Mouse (Mus musculus) testis, adult 2 months (tissue): ENCODE data around the gene Ggt6. TPM values are rescaled to one million over a fixed set of nuclear protein-coding genes. Genes with fewer than 3 reads are reported as not detected.

Experiments
- H3K27ac ChIP-seq: fragments of 200-500 bp; 2 replicates; pipeline ENCODE4 v1.5.1; 2012; ENCODE audit warnings: low read depth, low read length; ENCODE audit not compliant: control insufficient read depth, insufficient read depth
- H3K27me3 ChIP-seq: fragments of 200-500 bp; 2 replicates; pipeline ENCODE4 v1.6.1; 2012; ENCODE audit warnings: mild to moderate bottlenecking, low read length, moderate library complexity; ENCODE audit not compliant: control insufficient read depth, insufficient read depth
- H3K36me3 ChIP-seq: fragments of 200-500 bp; 2 replicates; pipeline ENCODE4 v1.6.1; 2012; ENCODE audit warnings: mild to moderate bottlenecking, low read length; ENCODE audit not compliant: control insufficient read depth, insufficient read depth
- H3K4me1 ChIP-seq: fragments of 200-500 bp; 2 replicates; pipeline ENCODE4 v1.6.1; 2012; ENCODE audit warnings: low read length; ENCODE audit not compliant: control insufficient read depth, insufficient read depth
- H3K4me3 ChIP-seq: fragments of 200-500 bp; 2 replicates; pipeline ENCODE4 v1.5.1; 2012; ENCODE audit warnings: low read depth, mild to moderate bottlenecking, low read length, moderate library complexity, mixed read lengths; ENCODE audit not compliant: control insufficient read depth
- CTCF ChIP-seq: fragments of 200-500 bp; IDR thresholded peaks from 2 replicates; pipeline ENCODE4 v1.5.1; 2012; ENCODE audit warnings: low read depth, mild to moderate bottlenecking, inconsistent platforms, low read length, moderate library complexity; ENCODE audit not compliant: control insufficient read depth, insufficient read depth, insufficient replicate concordance
- POLR2A ChIP-seq: fragments of 200-500 bp; IDR thresholded peaks from 2 replicates; pipeline ENCODE4 v1.6.1; 2012; ENCODE audit warnings: low read depth, mild to moderate bottlenecking, inconsistent platforms, low read length, moderate library complexity; ENCODE audit not compliant: control insufficient read depth
- polyA plus RNA-seq: library from polyadenylated mRNA; depleted of rRNA; stranded (reverse); fragments of >200 nt; gene quantifications from 2 replicates; pipeline ENCODE4 v1.2.3, GENCODE M21; 2012

Gene Ggt6
- polyA plus RNA-seq, 1 experiment, result 0.10 TPM

DNA sequence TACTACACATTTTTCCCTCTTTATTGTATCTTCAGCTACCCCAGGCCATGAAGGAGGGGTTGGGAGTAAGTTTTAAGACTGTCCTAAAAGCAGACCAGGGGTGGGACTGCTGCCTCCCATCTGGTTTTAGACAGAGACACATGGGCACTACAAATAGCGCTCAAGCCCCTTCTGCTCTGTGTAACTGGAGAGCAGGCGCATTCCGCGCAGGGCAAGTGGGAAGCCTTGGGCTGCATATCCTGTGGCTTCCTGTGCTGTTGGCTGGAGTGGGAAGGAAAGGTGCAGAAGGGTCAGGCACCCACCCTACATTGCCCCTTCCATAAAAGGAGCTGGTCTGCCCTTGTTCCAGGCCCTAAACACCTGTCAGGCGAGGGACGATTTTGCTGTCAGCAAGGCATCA lies 39.7 kb upstream of the Ggt6 start:
- Histone ChIP-seq H3K36me3 (no peaks in the 10 kb centered on the region), H3K4me1 (peaks cover 2% of the 10 kb centered on the region; the same call in 1 of the 2 replicates), H3K27ac (no peak overlapping the region), H3K4me3 (no peak overlapping the region), H3K27me3 (no peaks in the 10 kb centered on the region)
- no peak for TF ChIP-seq CTCF
- TF ChIP-seq POLR2A, result no peak

DNA sequence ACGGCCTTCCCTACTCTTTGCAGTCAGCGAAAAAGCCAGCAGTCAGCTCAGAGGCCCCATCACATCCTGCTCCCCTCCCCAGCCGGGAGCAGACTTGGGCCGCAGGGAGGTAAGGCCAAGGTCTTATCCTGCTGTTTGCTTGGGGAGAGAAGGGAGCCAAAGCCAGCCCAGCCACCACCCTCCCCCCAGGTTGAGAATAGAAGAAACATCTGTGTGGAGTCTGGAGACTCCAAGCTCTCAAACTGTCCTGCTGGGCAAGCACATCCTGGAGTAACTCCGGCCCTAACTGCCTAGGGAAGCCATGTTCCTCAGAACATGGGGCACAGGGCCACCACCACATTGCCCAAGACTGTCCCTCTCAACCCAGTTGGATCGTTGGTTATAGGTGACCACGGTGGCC lies 38.7 kb upstream of the Ggt6 start:
- Histone ChIP-seq H3K4me3 (no peak overlapping the region), H3K36me3 (no peaks in the 10 kb centered on the region), H3K27me3 (no peaks in the 10 kb centered on the region), H3K4me1 (peaks cover 2% of the 10 kb centered on the region; the same call in 1 of the 2 replicates), H3K27ac (no peak overlapping the region)
- TF ChIP-seq CTCF, result no peak
- no peak for TF ChIP-seq POLR2A

DNA sequence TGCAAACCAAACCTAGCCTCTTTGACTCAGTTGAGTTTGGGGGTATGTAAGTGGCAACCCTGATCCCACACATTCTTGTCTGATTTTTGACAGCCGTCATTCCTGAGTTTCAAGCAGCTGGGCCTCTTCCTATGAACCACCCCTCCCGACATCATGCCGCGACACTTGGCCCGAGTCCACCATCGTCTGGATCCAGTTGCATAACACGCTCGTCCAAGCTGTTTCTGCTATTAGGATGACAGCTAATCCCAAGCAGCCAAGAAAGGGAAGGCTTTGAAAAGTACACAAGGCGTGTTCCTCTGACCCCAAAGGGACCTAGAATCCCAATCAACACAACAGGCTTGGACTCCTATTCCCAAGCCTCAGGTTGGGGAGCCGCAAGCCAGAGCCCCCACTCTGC lies 38.3 kb upstream of the Ggt6 start:
- TF ChIP-seq POLR2A (no peak), CTCF (no peak)

DNA sequence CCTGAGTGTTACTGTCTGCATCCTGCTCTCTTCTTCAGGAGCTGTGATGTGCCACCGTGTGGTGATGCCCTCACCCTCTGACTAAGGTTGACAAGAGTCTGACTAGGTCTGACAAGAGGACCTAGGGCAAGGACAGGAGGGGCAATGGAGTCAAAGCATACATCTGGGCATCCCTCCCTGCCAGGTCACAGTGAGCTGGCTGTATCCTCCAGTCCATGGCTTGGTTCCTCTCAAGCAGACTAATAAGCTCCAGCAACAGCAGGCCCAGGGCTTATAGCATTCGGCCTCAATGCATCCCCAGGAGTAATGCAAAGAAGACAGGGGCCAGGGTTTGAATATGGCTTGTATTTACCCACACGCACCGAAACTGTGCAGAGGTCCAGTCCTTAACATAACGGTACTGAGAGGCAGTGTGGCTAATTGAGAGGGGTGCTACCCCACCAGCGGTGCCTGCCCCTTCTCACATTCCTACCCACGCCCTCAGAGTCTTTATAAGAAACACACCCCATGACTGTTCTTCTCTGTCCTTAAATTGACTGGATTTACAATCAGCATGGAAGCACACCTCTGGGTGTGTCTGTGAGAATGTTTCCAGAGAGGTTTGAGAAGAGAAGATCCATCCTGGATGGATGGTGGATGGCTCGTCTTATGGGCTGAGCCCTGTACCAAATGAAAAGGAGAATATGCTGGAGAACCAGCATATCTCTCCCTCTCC lies 37.4 kb upstream of the Ggt6 start:
- no peak overlapping the region for H3K27ac ChIP-seq
- TF ChIP-seq POLR2A (no peak), CTCF (no peak)
- no peaks in the 10 kb centered on the region for H3K36me3 ChIP-seq
- H3K27me3 ChIP-seq, result no peaks in the 10 kb centered on the region
- no peak overlapping the region for H3K4me3 ChIP-seq
- peaks cover 2% of the 10 kb centered on the region; the same call in 1 of the 2 replicates for H3K4me1 ChIP-seq

More for the DNA sequence above, 38.3 kb upstream of the Ggt6 start:
- H3K4me1 ChIP-seq, result peaks cover 2% of the 10 kb centered on the region; the same call in 1 of the 2 replicates
- no peak overlapping the region for H3K4me3 ChIP-seq
- H3K27me3 ChIP-seq, result no peaks in the 10 kb centered on the region
- no peak overlapping the region for H3K27ac ChIP-seq
- H3K36me3 ChIP-seq, result no peaks in the 10 kb centered on the region

DNA sequence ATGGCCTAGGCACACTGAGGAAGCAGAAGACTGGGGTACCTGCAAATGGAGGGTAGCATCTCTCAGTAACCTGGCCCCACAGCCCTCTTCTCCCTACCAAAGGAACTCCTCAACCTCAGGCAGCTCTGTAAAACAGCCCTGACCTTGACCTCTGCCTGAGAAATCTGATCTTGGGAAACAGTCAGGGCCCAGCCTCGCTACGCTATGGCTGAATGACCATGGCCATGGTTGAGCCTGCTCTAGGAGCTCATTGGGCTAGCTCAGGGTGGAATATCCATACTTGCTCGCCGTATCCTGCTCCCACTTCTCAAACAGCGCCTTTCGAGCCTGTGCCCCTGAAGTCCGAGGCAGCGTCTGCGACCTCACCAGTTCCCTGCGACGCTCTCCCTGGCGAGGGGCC lies 34.3 kb upstream of the Ggt6 start:
- Histone ChIP-seq H3K36me3 (no peaks in the 10 kb centered on the region), H3K27ac (no peak overlapping the region), H3K4me1 (no peaks in the 10 kb centered on the region), H3K4me3 (no peak overlapping the region), H3K27me3 (no peaks in the 10 kb centered on the region)
- TF ChIP-seq POLR2A (no peak), CTCF (no peak)

DNA sequence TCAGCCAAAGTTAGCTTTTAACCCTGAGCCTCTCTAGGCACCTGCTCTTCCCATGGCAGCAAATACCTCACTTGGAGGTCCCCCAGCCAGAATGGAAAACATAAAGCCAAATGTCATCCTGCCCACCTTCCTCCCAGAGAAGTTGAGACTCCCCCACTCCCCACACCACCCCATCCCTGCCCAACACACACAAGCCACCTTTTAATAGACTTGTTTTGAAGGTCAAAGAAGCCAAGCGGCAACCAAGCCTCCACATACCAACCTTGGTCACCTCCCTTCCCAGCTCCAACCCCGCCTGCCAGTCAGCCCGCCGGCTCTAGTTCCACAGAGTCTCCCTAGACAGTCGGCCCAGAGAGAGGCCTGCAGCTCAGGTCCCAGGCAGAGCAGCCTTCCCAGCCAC lies 33.3 kb upstream of the Ggt6 start:
- H3K36me3 ChIP-seq, result no peaks in the 10 kb centered on the region
- no peaks in the 10 kb centered on the region for H3K27me3 ChIP-seq
- no peak overlapping the region for H3K27ac ChIP-seq
- no peaks in the 10 kb centered on the region for H3K4me1 ChIP-seq
- no peak overlapping the region for H3K4me3 ChIP-seq
- TF ChIP-seq POLR2A (no peak), CTCF (no peak)

DNA sequence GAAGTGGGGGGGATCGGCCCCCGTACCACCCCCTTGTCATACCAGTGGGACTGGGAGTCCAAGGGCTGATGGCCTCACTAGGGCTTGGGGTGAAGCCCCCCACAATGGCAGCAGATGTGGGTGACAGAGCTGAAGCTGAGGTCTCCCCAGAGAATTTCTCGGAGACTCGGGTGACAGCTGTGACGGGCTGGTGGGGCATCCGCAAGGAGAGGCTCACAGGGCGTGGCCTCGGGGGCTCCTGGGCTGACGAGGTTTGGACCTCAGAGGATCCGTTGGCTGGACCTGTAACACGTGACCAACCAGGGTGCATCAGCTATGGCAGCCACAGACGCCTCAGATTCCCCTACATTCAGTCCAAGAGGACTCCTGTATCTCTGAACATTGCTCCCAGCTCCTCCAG lies 32.4 kb upstream of the Ggt6 start:
- TF ChIP-seq CTCF, result no peak
- TF ChIP-seq POLR2A, result no peak
- Histone ChIP-seq H3K27me3 (no peaks in the 10 kb centered on the region), H3K4me3 (no peak overlapping the region), H3K4me1 (no peaks in the 10 kb centered on the region), H3K36me3 (no peaks in the 10 kb centered on the region), H3K27ac (no peak overlapping the region)

DNA sequence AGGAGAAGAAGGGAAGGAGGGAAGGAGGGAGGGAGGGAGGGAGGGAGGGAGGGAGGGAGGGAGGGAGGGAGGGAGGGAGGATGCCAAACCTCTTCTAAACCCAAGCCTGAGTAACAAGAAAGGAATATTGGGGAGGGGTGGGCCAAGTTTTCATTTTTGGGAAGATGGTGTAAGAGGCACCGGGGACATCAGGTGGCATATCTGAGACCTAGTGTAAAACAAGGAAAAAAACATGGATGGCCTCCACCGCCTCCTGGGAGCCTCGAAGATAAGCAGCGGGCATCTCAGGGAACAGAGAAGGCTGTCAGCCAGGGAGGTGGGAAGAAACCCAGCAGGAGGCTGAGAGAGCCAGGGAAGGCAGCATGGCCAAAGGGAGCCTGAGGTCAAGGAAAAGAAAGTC lies 29.8 kb upstream of the Ggt6 start:
- H3K27ac ChIP-seq, result no peak overlapping the region
- TF ChIP-seq POLR2A (no peak), CTCF (no peak)

More for the DNA sequence above, 29.8 kb upstream of the Ggt6 start:
- no peak overlapping the region for H3K4me3 ChIP-seq
- H3K27me3 ChIP-seq, result no peaks in the 10 kb centered on the region
- H3K4me1 ChIP-seq, result peaks cover 6% of the 10 kb centered on the region
- H3K36me3 ChIP-seq, result no peaks in the 10 kb centered on the region
